Mouse (Mus musculus) embryonic facial prominence, embryonic 10.5 days (tissue): ENCODE data around the gene Jazf1. TPM values are rescaled to one million over a fixed set of nuclear protein-coding genes. Genes with fewer than 3 reads are reported as not detected.

Experiments
- DNase-seq: peaks from one replicate; pipeline ENCODE4 v3.0.0-alpha.2; 2017; ENCODE audit warnings: low spot score
- H3K27ac ChIP-seq: fragments of 300-500 bp; sonication (generic); replicated peaks from 2 replicates; pipeline ENCODE4 v1.5.1; 2016; ENCODE audit warnings: mild to moderate bottlenecking
- H3K27me3 ChIP-seq: fragments of 300-500 bp; sonication (generic); replicated peaks from 2 replicates; pipeline ENCODE4 v1.6.1; 2016; ENCODE audit warnings: low read depth, mild to moderate bottlenecking; ENCODE audit not compliant: poor library complexity, severe bottlenecking
- H3K36me3 ChIP-seq: fragments of 300-500 bp; sonication (generic); replicated peaks from 2 replicates; pipeline ENCODE4 v1.6.1; 2016; ENCODE audit warnings: mild to moderate bottlenecking, moderate library complexity
- H3K4me1 ChIP-seq: fragments of 300-500 bp; sonication (generic); 2 replicates; pipeline ENCODE4 v1.6.1; 2016
- H3K4me3 ChIP-seq: fragments of 300-500 bp; sonication (generic); 2 replicates; pipeline ENCODE4 v1.5.1; 2016; ENCODE audit warnings: mild to moderate bottlenecking, moderate library complexity
- H3K9me3 ChIP-seq: fragments of 300-500 bp; sonication (generic); 2 replicates; pipeline ENCODE4 v1.6.1; 2016; ENCODE audit warnings: mild to moderate bottlenecking
- WGBS: fragments of 180-500 bp; shearing (Covaris S2); methylation state at CpG from one replicate; pipeline ENCODE4 v1.1.7; 2016; 5-methylcytosine and 5-hydroxymethylcytosine counted together
- polyA plus RNA-seq: library from polyadenylated mRNA; unstranded; fragments of >200 nt; fragmentation: Nextera tagmentation; extraction: Ambion mirVana; gene quantifications from 2 replicates; pipeline ENCODE4 v1.2.1, GENCODE M21; 2016

Gene Jazf1
- polyA plus RNA-seq, 1 experiment from 2014 or later, result 3.0 TPM

DNA sequence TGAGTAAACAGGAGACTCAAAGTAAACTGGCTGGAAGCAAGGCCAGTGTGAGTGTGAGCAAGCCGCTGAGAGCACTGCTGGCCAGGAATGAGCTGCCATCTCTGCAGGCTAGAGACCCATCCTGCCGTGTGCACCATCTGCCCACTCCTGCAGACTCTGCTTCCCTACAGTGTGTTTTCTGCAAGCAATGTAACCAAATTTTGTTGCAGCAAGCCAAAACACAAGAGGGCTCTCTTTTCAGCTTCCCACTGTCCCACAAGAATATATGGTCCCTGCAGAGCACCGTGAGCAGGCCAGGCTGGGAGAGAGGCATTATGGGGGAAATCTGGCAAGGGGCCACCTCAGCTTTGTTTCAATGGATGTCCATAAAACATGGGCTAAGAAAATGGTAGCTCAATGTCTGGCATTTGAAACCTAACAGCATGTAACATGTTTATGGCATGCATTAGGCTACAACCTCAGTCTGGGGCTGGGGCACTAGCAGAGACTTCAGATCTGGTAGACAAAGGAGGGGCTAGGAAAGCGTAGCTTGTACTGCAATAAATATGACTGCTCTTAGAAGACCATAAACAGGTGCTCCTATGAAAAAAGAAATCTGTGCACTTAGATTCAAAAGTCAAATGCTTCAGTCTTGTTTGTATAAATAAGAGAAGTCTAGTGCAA lies 180.8 kb downstream of the Jazf1 start:
- no peak for DNase-seq
- Histone ChIP-seq H3K27me3 (no peaks in the 10 kb centered on the region), H3K27ac (no peak overlapping the region), H3K9me3 (no peaks in the 10 kb centered on the region), H3K4me1 (0 out of 2 replicates have a peak, but pooled peaks cover 4% of the 10 kb centered on the region), H3K36me3 (no peaks in the 10 kb centered on the region), H3K4me3 (no peak overlapping the region)
- WGBS, result 82% methylated on average over 4 of the region's 4 CpGs

DNA sequence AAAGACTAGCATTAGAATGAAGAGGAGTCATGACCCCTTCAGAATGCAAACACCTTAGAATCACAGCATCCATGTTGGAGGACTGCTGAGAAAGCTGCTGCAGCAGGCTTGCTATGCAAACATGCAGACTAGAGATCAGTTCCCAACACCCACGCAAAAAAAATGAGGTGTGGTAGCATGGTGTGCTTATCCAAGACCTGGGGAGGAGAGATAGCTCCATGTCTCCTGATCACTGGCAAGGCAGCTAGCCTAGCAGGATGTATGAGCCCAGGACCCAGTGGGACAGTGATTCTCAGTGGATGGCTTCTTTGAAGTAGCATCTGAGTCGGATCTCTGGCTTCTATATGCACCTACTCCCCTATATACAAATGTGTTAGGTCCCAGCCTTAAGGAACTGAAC lies 184.7 kb downstream of the Jazf1 start:
- H3K9me3 ChIP-seq, result no peaks in the 10 kb centered on the region
- no peaks in the 10 kb centered on the region for H3K36me3 ChIP-seq
- H3K27ac ChIP-seq, result no peak overlapping the region
- H3K4me1 ChIP-seq, result no peaks in the 10 kb centered on the region
- no peaks in the 10 kb centered on the region for H3K27me3 ChIP-seq
- H3K4me3 ChIP-seq, result no peak overlapping the region
- WGBS, result 65% methylated on average over 2 of the region's 2 CpGs
- DNase-seq, result no peak

DNA sequence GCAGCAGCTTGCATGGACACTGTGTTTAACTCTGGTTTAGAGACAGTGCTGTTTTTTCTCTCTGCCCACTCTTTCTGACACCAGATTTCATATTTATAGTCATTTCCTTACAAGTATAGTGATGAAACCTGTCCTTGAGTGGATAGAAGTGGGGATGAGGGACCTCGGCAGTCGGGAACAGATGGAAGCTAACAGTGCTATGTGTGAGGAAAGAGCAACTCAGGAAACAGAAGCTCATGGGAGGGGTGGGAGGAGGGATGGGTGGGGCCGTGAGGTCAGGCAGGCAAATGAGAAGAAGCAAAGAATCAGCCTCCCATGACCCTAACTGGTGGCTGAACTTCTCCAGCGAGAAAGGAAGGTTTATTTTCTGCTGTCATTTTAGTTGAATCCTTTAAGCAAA lies 191.3 kb downstream of the Jazf1 start:
- 0 out of 2 replicates have a peak, but pooled peaks cover 4% of the 10 kb centered on the region for H3K27me3 ChIP-seq
- no peaks in the 10 kb centered on the region for H3K9me3 ChIP-seq
- 33% methylated on average over 4 of the region's 4 CpGs for WGBS
- DNase-seq, result no peak
- H3K4me1 ChIP-seq, result no peaks in the 10 kb centered on the region
- H3K36me3 ChIP-seq, result no peaks in the 10 kb centered on the region
- H3K4me3 ChIP-seq, result no peak overlapping the region
- no peak overlapping the region for H3K27ac ChIP-seq

DNA sequence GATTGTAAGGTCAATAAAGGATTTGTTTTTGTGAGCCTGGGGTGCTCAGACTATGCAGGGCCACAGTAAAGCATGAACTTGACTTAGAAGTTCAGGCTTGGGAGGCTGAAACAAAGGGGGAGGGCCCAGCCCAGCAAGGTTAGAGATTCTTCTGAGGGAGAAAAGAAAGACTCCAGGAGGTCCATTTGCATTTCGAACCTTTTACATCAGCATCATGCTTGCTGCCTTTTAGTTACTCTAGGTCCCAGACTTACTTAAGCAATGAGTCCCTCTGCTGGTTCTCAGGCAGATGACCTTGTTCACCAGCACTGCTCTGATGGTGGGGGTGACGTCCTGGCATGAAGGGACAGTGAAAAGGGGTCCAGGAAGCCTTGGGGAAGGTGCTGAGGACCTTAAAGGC lies 197.1 kb downstream of the Jazf1 start:
- H3K4me1 ChIP-seq, result peaks cover 7% of the 10 kb centered on the region
- H3K36me3 ChIP-seq, result no peaks in the 10 kb centered on the region
- no peak overlapping the region for H3K27ac ChIP-seq
- no peaks in the 10 kb centered on the region for H3K27me3 ChIP-seq
- no peak for DNase-seq
- no peak overlapping the region for H3K4me3 ChIP-seq
- H3K9me3 ChIP-seq, result no peaks in the 10 kb centered on the region
- WGBS, result 19% methylated on average over 2 of the region's 2 CpGs

DNA sequence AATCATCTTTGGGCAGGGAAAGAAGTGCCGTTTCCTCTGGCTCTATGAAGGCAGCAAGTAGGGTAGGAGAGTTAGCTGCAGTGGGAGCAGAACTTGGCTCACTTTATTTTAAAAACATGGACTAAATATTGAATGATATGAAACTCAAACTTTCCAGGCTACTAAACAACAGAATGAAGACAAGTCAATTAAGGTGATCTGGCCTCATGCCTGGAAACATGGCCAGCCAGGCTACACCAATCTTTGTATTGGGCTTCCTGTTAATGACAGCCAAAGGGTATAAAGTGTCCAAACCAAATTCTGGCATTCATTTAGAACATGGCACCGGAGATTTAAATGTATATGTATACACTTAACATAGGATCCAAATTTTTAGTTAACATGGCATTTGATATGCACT lies 199.2 kb downstream of the Jazf1 start:
- H3K27me3 ChIP-seq, result no peaks in the 10 kb centered on the region
- peaks cover 11% of the 10 kb centered on the region for H3K4me1 ChIP-seq
- no peak for DNase-seq
- H3K4me3 ChIP-seq, result no peak overlapping the region
- H3K36me3 ChIP-seq, result no peaks in the 10 kb centered on the region
- no peaks in the 10 kb centered on the region for H3K9me3 ChIP-seq
- WGBS, result 84% methylated on average over 2 of the region's 2 CpGs
- H3K27ac ChIP-seq, result no peak overlapping the region

DNA sequence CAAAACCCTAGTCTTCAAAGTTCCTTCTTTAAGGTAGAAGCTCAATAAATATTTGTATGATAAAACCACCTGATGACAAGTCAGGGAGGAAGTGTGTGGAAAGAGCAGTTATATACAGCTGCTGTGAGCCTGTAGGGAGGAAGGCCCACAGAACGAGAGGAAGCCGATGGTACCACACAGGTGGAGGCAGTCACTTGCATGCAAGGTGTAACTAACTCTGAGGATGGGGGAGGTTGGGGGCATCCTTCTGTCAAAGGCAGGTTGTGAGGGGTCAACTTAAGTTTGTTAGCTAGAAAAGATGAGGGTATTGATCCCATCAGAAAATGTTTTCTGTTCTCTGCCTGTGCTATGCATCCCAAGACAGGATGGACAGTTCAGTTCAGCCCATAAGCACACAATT lies 200.1 kb downstream of the Jazf1 start:
- 85% methylated on average over 2 of the region's 2 CpGs for WGBS
- peaks cover 14% of the 10 kb centered on the region for H3K4me1 ChIP-seq
- H3K27ac ChIP-seq, result no peak overlapping the region
- H3K4me3 ChIP-seq, result no peak overlapping the region
- no peaks in the 10 kb centered on the region for H3K36me3 ChIP-seq
- H3K9me3 ChIP-seq, result no peaks in the 10 kb centered on the region
- DNase-seq, result no peak
- 0 out of 2 replicates have a peak, but pooled peaks cover 1% of the 10 kb centered on the region for H3K27me3 ChIP-seq

DNA sequence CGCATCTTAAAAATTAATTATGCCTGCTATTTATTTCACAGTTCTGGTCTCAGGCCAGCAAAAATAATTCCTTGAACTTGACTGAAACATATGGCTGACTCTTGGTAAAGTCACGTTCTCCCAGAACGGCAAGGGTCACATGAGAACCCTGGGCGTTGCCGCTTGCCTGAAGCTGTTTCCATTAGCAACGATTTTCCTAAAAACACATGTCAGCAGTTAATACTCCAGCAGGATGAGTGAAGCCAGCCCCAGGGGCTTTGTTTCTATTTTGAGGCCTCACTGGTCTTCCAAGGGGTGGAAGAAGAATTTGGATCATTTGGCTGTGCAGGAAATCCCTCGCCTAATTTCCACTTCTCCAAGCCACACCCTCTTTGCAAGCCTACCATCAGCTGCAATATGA lies 206.5 kb downstream of the Jazf1 start:
- H3K27ac ChIP-seq, result peak overlapping the region; percentile 40; the same call in 1 of the 2 replicates
- peaks cover 62% of the 10 kb centered on the region for H3K4me1 ChIP-seq
- peaks cover 9% of the 10 kb centered on the region; the same call in 1 of the 2 replicates for H3K27me3 ChIP-seq
- no peak overlapping the region for H3K4me3 ChIP-seq
- WGBS, result 35% methylated on average over 7 of the region's 7 CpGs
- no peaks in the 10 kb centered on the region for H3K9me3 ChIP-seq
- peak; percentile 77 for DNase-seq
- no peaks in the 10 kb centered on the region for H3K36me3 ChIP-seq

DNA sequence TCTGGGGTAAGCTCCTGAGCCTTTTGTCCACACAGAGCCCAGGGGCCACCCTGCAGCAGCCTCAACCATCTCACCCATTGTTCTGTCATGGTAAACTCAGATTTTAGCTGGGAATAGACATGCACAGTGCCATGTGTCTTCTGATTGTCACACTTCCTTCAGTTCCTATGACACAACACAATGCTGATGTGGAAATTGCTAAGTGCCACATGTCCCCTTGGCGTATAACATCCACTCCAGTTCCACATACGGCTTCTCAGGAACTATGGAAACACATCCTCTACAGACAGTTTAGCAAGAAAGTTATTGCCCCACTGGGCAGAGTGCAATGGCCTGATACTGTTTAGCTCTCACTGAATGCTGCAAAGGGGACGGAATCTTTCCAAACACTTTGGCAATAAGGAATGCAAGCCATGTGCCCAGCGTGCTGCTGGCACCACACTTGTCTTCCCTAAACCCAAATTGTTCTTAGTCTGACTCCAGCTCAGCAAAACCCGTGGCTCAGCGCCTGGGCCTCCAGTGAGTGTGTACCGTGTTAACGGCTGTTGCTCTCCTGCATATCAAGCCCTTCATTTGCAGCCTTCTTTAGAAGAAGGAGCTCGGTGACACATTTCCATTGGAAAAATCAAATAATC lies 207.1 kb downstream of the Jazf1 start:
- peaks cover 9% of the 10 kb centered on the region; the same call in 1 of the 2 replicates for H3K27me3 ChIP-seq
- peak overlapping the region; percentile 73 for H3K27ac ChIP-seq
- no peaks in the 10 kb centered on the region for H3K9me3 ChIP-seq
- H3K4me3 ChIP-seq, result no peak overlapping the region
- no peaks in the 10 kb centered on the region for H3K36me3 ChIP-seq
- 81% methylated on average over 9 of the region's 9 CpGs for WGBS
- no peak for DNase-seq
- H3K4me1 ChIP-seq, result peaks cover 62% of the 10 kb centered on the region

DNA sequence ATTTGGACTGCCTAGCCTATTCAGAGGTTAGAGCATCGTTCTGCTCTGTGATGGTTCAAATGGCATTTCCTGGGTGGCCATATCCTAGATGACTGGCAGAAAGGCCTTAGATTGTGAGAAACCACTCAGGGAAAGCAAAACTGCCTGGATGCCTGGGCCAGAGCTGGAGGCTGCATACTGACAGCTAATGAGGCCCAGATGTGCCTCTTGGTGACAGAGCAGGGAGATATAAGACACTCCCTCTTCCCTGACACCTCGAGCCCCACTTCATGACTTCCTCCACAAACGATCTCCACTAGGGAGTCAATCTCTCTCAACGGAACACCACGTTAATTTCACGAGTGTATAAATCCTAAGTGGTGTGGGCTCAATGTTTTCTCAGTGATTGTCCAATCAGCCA lies 207.7 kb downstream of the Jazf1 start:
- no peak overlapping the region for H3K4me3 ChIP-seq
- no peaks in the 10 kb centered on the region for H3K9me3 ChIP-seq
- peak; percentile 66 for DNase-seq
- WGBS, result 33% methylated on average over 6 of the region's 6 CpGs
- H3K27me3 ChIP-seq, result peaks cover 9% of the 10 kb centered on the region; the same call in 1 of the 2 replicates
- H3K4me1 ChIP-seq, result peaks cover 62% of the 10 kb centered on the region
- H3K36me3 ChIP-seq, result no peaks in the 10 kb centered on the region
- peak overlapping the region; percentile 73 for H3K27ac ChIP-seq

DNA sequence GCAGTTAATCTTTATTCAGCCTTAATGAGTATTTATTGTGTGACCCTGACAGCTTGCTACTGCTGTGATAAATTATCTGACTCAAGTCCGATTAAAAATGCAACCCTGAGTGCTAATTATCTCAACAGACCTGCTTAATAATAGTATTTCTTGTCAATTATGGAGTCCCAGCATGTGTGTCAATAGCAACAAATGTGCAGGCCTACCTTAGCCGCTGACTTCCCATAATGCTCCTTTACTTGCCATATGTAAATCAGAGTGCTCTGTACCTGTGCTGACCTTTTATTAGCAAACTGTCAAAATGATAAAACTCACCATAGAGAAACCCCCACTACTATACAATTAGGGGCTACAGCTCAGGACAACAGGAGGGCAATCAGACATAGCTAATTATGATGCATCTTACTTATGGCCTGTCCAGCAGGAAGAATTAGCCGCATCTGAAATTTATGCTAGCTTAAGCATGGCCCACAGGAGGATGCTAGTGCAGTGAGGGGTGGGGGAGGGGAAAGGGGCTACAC lies 209.5 kb downstream of the Jazf1 start:
- H3K4me3 ChIP-seq, result no peak overlapping the region
- no peak overlapping the region for H3K27ac ChIP-seq
- H3K36me3 ChIP-seq, result no peaks in the 10 kb centered on the region
- H3K27me3 ChIP-seq, result peaks cover 9% of the 10 kb centered on the region
- peaks cover 67% of the 10 kb centered on the region for H3K4me1 ChIP-seq
- H3K9me3 ChIP-seq, result no peaks in the 10 kb centered on the region
- no peak for DNase-seq
- WGBS, result 76% methylated on average over 3 of the region's 3 CpGs

DNA sequence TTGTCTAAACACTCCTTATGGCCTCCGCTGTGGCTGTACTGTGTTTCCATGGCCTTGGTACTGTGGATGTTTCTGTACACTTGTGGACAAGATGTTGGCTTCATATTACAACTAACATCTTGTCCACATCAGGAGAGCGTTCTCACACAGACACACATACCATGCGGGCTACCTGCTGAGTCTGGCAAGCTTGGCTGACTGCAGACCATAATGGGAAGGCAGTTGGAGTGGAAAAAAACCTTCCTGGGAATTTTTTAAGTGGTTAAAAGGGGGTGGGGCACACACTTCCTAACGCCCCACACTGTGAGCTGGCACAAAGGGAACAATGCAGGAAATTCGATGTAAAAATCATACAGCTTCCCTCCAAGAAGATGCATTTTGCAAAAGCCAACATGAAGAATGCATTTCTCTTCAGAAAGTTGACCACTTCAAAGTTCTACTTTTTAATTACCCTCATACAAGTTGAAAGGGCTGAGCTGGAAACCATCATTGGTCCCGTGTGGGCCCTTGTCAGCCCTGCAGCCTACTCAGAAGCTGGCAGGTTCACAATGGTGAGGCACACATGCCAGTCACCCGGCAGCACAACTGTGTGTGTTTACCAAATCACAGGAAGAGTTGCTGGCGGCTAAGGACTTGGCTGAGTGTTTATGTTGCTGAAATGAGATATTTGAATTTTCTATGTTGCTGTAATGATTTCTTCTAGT lies 215.9 kb downstream of the Jazf1 start:
- no peaks in the 10 kb centered on the region for H3K9me3 ChIP-seq
- no peak overlapping the region for H3K4me3 ChIP-seq
- peak overlapping the region; percentile 73 for H3K27ac ChIP-seq
- peak; percentile 39 for DNase-seq
- no peaks in the 10 kb centered on the region for H3K36me3 ChIP-seq
- 45% methylated on average over 8 of the region's 8 CpGs for WGBS
- peaks cover 36% of the 10 kb centered on the region for H3K4me1 ChIP-seq
- peaks cover 9% of the 10 kb centered on the region for H3K27me3 ChIP-seq

DNA sequence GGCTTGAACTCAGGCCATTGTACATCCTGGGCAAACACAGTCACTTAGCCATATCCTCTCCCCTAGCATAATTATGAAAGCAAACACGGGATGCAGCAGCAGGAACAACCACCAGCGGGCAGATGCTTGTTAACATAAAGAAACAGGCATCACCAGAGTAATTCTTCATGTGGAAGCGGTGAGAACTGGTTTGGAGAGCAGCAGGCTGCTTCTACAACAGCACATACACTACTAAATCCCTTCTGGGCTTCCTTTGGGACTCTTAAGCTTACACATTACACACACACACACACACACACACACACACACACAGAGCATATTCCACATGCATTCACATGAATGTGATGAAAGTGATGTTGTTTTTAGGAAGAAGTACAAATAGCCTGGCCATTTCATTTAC lies 216.5 kb downstream of the Jazf1 start:
- Histone ChIP-seq H3K9me3 (no peaks in the 10 kb centered on the region), H3K4me3 (no peak overlapping the region), H3K36me3 (no peaks in the 10 kb centered on the region), H3K27ac (peak overlapping the region; percentile 73), H3K4me1 (peaks cover 31% of the 10 kb centered on the region), H3K27me3 (peaks cover 5% of the 10 kb centered on the region; the same call in 1 of the 2 replicates)
- WGBS, result 72% methylated on average over 3 of the region's 3 CpGs
- no peak for DNase-seq
